Mouse (Mus musculus) hindlimb bud, embryonic 11.5 days (tissue): ENCODE data around the gene Frrs1l.

Source experiments
- DNase-seq: peaks from one replicate; pipeline ENCODE4 v3.0.0-alpha.2; 2012; ENCODE audit warnings: low read depth, low spot score; ENCODE audit errors: extremely low spot score

Frrs1l gene

DNA sequence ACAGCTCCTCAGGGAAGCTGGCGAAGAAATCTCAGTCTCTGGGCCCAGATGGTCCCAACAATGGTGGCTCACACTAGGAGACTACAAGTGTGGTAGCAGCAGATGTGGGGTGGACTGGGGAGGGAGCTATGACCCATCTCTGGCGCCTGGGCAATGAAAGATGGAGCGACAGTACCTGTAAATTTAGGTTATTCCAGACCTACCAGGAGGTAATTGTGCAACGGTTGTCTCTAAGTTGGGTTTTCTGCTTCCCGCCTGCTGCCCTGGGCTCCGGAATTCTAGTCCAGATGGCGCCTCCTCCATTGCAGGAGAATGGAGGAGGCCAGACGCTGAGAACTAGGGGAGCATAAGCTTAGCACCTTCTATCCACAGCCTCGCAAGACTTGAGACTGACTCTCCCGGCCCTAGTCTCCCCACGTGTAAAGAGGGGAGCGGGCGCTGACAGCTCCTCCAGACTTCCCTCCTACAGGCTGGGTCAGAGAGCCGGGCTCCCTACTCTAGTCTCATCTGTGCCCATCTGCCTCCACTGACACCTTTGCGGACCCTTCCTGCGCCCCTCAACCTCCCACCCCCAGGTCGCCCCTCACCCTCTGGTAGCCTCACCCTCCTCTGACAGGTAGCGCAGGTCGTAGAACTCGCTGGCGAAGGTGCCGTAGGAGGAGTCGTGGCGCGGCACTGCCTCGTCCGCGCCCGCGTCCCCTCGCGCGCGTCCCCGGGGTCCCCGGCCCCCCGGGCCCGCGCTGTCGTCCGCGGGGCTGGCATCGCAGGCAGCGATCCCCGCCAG, 568 bp downstream of the Frrs1l start:
- no peak for DNase-seq

DNA sequence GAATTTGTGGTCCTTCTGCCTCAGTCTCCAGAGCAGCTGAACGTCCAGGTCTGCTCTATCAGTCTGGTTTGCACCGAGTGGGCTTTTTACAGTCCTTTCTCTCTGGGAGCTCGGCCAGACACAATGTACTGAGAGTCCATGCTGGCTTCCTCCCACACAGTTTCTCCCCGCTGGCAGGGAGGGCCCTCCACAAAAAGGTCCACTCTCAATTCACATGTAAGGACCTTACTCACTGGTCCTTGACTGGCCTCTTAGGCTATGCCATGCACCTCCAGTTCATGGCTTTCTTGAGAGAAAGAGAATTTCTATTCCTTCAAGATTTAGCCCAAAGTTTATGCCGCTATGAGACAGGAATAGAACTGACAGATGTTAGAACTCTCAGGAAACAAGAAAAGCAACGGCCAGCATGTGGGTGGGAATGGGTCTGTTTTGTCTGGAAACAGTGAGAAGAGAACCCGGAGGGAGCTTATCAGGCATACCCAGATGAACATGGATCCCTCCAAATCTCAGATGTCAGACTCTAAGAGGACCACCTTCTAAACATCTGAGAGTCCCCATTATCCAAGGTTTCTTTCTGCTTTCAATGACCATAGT, 24.5 kb downstream of the Frrs1l start:
- DNase-seq, result no peak

DNA sequence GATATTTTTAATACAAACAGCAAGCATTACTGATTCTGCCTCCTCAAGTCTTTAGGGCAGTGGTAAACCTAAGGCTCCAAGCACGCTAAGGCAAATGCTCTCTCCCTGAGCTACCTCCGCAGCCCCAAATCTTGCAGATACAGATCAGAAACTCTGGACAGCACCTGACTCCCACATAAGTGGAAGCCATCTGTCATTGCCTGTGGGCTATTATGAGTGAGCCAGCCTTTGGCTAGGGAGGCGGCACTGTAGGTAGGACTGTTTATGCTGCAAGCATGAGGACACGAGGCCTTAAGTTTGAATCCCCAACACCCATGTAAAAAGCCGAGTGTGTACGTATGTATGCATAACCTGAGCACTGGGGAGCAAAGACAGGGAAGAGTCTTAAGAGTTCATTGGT, 26.5 kb downstream of the Frrs1l start:
- DNase-seq, result no peak

DNA sequence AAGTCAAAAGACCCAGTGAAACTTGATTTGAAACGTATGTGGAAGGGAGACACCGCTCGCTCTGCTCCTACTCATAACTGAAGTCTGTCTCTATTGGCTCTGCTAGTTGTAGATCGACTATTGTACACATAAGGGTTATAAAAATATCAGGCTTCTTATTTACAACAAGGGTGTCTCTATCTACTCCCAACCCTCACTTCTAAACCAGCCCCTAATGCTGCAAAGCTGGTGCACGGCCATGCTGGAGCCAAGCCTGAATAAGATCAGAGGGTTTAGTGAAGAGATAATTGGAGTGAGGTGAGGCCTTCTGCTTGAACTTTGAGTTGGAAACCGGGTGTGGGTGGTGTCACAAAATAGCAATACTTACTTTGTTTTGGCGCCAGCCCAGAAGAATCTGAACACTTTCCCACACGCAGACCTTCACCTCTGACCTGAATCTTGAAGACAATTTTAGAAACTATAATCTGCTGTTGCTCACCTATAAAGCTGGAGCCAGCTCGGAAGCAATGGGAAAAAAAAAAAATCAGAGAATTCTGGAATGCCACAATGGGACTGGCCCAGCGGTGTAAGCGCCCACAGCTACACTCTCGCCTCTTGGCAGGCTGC, 28.8 kb downstream of the Frrs1l start:
- DNase-seq, result no peak

DNA sequence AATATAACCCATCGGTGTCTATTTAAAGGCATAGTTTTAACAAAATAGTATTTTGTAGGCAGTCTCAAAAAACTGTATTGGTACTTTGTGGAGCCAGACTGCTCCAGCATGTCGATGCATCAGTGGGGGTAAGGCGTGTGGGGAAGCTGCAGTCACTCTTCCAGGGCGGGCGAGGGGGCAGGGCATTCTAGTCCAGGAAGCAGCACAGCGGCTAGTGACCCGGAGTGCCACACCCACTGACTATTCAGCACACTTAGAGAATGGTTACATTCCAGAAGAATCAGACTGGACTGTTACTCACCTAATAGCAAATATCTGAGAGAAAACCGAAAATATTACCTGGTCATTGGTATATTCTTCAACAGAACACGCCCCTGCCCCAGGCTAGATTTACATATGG, 32.7 kb downstream of the Frrs1l start:
- DNase-seq, result no peak

DNA sequence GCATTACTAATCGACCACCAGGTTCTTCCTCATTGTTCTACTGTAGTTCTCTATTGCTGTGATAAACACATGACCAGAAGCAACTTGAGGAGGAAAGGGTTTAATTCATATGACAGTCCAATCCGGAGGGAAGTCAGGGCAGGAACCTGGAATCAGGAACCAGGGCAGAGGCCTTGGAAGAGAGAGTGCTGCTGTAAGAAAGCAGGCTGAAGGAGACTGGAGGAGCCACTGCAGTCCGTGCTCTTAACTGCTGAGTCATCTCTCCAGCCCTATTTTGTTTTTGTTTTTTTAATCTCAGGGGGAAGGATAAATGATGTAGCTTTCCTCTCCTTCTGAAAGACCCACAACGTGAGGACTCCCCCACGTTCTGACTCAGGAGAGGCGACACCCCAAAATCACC, 37.0 kb downstream of the Frrs1l start:
- DNase-seq, result no peak

DNA sequence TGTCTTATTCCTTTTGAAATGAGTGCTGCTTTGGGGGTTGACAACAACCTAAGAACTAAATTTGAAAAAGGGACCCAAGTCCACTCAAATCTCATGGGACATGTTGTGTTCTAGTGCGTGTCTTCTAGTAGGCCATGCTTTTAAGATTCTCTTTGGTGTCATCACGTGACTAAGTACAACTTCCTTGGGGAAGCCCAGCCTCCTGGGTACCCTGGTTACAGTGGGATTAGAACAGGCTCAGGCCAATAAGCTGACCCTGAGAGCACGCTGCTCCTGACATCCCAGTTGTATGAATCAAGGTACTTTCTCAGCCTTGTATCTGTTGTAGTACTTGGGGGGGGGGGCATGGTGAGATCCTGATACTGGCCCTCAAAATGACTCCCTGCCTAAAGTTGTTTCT, 38.5 kb downstream of the Frrs1l start:
- no peak for DNase-seq

DNA sequence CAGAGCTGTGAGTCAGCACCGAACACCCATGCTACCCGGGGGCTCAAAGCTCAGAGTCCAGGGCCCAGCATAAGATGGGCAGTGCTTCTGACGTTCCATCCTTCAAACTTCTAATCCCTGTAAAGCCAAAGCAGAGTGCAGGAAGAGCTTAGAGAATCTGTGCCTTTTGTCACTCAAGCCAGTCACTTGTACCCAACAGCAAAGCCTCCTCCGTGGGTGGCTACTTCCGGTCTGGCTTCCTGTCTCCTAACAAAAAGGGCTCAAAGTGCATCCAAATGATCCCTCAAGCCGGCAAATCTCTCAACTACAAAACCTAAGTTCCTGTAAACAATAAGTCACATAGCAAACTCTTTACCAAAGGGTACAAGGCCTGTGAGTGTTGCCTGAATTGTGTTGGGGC, 40.7 kb downstream of the Frrs1l start:
- DNase-seq, result no peak

DNA sequence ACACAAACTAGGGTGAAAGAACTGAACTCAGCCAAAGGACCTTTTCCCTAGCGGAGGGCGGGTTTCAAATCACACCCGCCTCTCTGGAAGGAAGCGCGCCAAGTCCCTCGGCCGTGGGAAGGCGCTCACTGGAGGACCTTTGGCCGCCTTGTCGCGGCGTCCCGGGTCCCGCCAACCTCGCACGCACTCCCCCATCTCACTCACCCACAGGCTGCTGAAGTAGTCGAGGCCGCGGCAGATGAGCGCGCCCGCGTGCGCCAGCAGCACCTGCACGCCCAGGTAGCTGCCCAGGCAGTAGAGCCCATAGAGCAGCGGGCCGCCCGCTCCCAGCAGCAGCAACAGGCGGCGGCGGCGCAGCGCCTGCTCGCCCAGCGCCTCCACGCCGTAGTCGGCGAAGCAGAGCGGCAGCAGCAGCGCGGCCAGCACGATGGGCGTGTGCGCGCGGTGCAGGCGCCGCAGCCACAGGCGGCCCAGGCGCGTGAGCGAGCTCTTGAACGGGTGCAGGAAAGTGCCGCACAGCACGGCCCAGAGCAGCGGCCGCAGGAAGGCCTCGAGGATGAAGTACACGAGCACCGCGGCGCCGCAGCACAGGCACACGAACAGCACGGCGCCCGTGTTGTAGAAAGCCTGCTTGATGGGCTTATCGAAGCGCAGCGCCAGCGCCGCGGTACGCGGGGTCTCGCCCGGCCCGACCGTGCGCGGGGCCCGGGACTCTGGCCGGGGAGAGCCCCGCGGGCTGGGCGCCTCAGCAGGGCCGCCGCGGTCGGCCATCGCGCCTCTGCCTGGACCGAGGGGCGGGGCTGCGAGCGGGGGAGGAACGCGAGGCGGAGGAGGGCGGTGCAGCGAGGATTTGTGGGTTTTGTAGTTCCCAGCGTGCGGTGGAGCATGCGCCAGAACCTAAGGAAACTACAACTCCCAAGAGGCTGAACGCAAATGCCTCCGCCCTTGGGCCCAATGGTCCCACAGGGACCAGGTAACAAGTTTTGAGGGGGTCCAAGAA, 43.2 kb downstream of the Frrs1l start, which contains the start of gene Tmem245:
TSS of gene Tmem245 (minus strand) at position 797 of the 1,000 bp plus-strand sequence.
- peak; percentile 81 for DNase-seq

DNA sequence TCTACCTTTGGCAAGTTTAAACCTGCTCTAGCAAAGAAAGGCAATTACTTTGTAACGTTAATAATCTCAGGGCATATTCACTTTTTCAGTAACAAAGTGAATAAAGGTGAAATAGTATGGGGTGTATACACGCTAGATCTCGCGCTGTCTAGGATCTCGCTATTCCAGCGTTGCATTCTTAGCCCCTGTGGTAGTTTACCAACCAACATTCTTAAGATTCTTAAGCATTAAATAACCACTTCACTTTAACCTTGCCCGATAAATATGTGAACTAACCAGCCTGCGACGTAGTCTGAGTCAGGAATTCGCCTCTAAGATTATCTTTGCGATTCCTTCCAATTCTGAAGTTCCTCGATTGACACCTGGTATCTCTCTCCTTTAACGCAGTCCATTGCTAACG, 44.0 kb downstream of the Frrs1l start:
- peak; percentile 30 for DNase-seq

DNA sequence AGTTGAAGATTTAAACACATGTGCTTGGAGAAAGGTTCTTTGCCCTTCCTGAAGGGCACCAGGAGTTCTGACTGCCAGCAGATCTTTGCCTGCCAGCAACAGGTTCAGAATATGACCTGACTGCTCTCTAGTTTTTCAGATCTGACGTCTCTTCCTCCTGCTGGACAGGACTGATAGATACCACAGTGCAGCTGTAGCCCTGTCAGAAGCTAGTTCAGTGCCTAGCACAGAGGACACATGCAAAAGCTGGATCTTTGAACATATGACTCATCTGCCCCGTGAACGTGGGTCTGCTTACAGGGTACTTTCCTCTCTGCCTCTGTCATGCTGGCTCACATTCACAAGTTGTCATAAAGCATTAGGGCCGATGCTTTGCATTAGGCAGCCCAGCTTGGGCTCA, 45.9 kb downstream of the Frrs1l start:
- DNase-seq, result no peak

DNA sequence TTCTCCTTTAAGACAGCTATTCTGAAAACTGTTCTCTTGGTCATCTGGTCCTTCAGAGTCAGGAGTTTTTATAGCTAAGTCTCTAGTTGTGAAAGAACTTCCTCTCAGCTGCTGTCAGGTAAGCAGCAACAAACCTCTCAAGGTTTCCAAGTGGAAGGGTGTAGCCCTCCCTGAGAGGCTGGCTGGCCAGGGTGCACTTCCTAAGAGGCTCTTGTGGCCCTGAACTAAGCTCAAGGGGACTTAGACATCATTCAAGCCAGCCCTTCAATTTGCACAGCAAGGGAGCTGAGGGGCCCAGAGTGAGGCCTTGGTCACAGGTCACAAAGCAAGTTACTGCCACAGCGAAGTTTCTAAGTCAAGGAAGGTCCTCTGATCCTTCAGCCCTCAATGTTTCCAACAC, 46.9 kb downstream of the Frrs1l start:
- DNase-seq, result no peak

DNA sequence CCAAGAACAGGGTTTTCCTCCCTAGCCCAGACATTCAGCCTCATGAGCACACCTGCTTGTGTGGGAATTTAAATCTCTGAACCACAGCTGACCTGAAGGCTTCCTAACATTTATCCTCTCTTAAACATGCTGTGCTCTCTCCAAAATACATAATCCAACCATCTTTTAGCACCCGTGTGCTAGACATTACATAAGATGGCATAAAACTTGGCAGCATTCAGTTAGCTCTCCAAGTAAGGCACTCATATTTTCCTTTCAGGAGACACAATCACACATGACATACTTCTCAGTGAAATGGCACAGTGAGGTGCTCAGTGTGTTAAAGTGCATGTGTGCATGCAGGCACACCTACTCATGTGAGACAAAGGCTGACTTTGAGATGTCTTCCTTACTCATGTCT, 47.6 kb downstream of the Frrs1l start:
- DNase-seq, result no peak

DNA sequence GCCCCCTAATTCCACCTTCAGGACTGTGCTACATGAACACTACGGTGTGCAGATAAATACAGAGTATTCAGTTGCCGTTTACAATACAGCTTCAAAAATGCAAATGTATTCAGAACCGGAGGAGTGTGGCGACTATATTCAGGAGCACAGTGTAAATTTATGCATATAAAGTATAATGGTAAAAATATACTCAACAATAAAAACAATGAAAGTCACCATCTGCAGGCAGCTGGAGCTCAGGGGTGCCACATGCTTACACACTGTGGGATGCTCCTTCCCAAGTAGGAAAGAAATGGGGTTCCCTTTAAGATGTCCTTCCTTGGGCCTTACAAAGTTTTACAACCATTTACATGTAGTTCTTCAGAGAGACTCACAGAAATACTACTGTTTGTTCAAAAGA, 48.7 kb downstream of the Frrs1l start:
- no peak for DNase-seq

DNA sequence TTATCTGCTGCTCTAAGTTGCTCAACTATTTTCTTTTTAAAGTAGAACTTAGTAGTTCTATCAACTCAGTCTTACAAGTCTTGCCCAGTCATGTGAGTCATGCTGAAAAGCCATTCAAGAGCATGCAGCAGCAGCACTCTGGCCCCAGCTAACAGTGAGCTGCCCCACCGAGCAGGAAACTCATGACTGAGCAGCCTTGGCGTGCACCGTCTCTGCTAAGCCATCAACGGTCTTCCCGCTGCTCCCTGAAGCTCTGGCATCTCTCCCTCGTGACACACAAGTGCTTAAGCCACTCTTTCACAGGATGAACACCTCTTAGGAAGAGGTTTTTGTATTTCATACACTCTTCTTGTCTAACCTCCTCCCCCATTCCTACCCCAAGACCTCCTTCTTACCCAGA, 53.1 kb downstream of the Frrs1l start:
- no peak for DNase-seq

DNA sequence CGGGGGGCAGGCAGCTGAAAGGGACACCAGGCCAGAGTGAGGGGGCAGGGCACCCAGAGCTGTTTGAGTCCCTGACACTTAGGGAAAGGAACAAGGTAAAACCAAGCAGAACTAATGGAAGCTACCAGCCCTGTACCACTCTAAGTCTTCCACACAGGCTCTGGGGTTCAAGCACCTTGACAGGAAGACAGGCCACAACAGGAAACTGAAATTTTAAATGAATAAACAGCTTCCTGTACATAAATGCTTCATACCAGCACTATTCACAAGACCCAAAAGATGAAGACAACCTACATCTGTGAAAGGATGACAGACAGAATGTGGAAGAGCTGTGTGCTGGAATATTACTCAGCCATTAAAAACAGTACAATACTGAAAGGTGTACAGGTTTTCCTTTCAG, 54.9 kb downstream of the Frrs1l start:
- no peak for DNase-seq

DNA sequence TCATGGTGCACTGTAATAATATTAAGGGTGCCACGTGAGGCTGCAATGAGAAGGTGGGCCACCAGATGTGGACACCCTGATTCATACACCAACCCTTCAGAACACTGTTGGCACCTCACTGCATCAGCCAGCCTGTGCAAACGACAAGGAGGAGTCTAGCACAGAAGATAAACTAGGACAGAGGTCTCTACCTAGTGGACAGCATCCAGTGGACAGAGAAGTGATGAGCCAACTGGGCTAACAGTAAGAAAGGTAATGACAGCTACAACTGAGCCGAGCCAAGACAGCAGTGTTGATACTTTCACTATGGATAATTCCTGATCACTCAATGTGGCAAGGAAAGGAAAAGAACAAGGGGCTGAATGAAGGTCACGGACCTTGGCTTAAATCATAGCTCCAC, 57.0 kb downstream of the Frrs1l start:
- no peak for DNase-seq

DNA sequence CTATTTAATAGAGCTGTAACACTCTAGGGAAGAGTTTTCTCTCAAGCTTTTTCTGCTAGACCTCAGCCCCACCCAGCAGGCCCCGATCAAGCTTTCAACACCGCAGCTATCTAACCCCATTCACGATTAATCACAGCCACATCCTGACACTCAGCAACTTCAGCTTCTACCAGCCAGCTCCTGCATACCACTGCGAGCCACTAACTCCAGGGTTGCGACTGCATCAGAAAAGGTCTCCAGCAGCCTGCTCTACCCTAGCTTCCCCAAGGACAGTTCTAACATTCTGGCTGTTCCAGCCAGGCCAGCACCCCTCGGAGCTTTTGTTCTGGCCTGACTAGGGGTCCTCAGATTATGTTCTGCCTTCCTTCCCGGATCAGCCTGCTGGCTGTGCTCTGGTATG, 58.1 kb downstream of the Frrs1l start:
- DNase-seq, result no peak

DNA sequence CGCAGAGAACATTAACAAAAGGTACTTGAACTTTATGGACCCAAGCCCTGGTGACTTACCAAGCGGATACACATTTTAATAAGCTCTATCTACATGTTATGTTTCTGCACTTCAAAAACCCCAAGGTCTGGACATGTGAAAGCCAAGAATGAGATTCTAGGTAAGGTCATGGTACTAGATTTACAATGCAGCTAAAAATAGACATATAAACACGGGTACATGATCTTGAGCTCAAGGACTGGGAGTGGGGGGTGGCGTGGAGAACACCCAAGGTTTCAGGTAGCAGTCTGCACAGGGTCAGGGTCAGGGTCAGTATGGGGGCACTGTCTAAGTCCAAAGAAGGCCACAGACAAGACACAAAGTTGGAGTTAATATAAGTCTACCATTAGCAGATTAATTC, 59.9 kb downstream of the Frrs1l start:
- no peak for DNase-seq

DNA sequence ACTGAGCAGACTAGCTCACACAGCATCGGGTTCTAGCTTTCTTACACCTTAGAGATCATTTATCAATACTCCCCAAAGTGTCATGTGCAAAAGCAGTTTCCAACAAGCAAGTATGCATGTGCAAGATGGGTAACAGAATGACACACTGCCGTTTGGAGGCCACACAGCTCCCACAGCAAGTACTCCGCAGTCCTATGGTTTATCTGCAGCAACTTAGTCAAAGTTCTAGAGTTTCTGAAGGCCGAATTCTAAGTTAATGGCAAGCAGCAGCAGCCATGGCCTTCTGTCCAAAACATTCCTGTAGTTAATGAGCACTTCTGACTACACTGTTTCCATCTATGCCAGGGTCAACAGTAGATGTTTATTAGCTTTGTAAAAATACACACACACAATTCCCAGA, 63.2 kb downstream of the Frrs1l start:
- no peak for DNase-seq

DNA sequence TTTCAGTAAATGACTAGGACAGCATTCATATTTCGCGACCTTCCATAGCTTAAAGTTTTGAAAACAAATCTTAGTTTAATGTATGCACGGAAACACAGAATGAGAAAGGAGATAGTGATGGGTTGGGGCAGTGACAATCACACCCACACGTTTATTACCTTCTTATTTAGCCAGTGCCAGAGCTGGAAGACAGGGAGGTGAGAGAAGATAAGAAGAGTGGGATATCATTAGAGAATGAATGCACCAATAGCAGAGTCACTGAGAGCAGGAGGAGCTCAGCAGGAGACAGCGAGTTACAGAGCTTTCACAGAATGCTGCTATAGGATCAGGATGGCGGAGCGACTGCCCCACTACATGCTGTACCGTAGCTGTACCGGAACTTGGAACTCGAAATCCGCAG, 68.0 kb downstream of the Frrs1l start:
- DNase-seq, result no peak
